Mouse (Mus musculus) liver, embryonic 13.5 days (tissue): ENCODE measurements around the gene Tecta. TPM values are rescaled to one million over a fixed set of nuclear protein-coding genes. Genes with fewer than 3 reads are reported as not detected.

Source experiments
- ATAC-seq: fragments of 200-750 bp; cut with Nextera tagmentation; 2 replicates; pipeline ENCODE4 v1.8.0; 2017; ENCODE audit warnings: low read depth, mild to moderate bottlenecking, moderate number of reproducible peaks, moderate library complexity
- DNase-seq: peaks from one replicate; pipeline ENCODE4 v3.0.0; 2022
- H3K27ac ChIP-seq: fragments of 300-500 bp; sonication (generic); 2 replicates; pipeline ENCODE4 v1.5.1; 2015; ENCODE audit warnings: moderate library complexity, mild to moderate bottlenecking, inconsistent platforms
- H3K27me3 ChIP-seq: fragments of 300-500 bp; sonication (generic); 2 replicates; pipeline ENCODE4 v1.6.1; 2015; ENCODE audit warnings: mild to moderate bottlenecking, inconsistent platforms
- H3K36me3 ChIP-seq: fragments of 300-500 bp; sonication (generic); 2 replicates; pipeline ENCODE4 v1.6.1; 2015; ENCODE audit warnings: mild to moderate bottlenecking, inconsistent platforms
- H3K4me1 ChIP-seq: fragments of 300-500 bp; sonication (generic); replicated peaks from 2 replicates; pipeline ENCODE4 v1.6.1; 2015; ENCODE audit warnings: inconsistent platforms
- H3K4me2 ChIP-seq: fragments of 300-500 bp; sonication (generic); 2 replicates; pipeline ENCODE4 v1.6.1; 2015; ENCODE audit warnings: inconsistent platforms, mild to moderate bottlenecking, moderate library complexity
- H3K4me3 ChIP-seq: fragments of 300-500 bp; sonication (generic); replicated peaks from 2 replicates; pipeline ENCODE4 v1.5.1; 2015; ENCODE audit warnings: mild to moderate bottlenecking, inconsistent platforms
- H3K9ac ChIP-seq: fragments of 300-500 bp; sonication (generic); 2 replicates; pipeline ENCODE4 v1.6.1; 2015; ENCODE audit warnings: mild to moderate bottlenecking, inconsistent platforms
- H3K9me3 ChIP-seq: fragments of 300-500 bp; sonication (generic); replicated peaks from 2 replicates; pipeline ENCODE4 v1.6.1; 2016; ENCODE audit warnings: inconsistent platforms
- WGBS: fragments of 180-500 bp; shearing (Covaris S2); methylation state at CpG from one replicate; pipeline ENCODE4 v1.1.7; 2015; ENCODE audit not compliant: insufficient replicate concordance; 5-methylcytosine and 5-hydroxymethylcytosine counted together
- polyA plus RNA-seq: library from polyadenylated mRNA; unstranded; fragments of >200 nt; fragmentation: Nextera tagmentation; extraction: Ambion mirVana; gene quantifications from 2 replicates; pipeline ENCODE4 v1.2.1, GENCODE M21; 2015

The Tecta gene
- polyA plus RNA-seq, 1 experiment from 2014 or later = 0.08 TPM

- Histone ChIP-seq H3K4me3 (no peak overlapping the region), H3K36me3 (no peaks in the 10 kb centered on the region), H3K27me3 (no peaks in the 10 kb centered on the region), H3K27ac (no peak overlapping the region), H3K4me2 (no peak overlapping the region), H3K9me3 (no peaks in the 10 kb centered on the region), H3K9ac (no peak overlapping the region), H3K4me1 (no peaks in the 10 kb centered on the region)
- ATAC-seq (no peak), DNase-seq (no peak)
- WGBS = 61% methylated on average over 4 of the region's 4 CpGs
Measured at GRCm38 (mm10) chr9:42339151-42339550, 60.6 kb downstream of the Tecta start.

DNA sequence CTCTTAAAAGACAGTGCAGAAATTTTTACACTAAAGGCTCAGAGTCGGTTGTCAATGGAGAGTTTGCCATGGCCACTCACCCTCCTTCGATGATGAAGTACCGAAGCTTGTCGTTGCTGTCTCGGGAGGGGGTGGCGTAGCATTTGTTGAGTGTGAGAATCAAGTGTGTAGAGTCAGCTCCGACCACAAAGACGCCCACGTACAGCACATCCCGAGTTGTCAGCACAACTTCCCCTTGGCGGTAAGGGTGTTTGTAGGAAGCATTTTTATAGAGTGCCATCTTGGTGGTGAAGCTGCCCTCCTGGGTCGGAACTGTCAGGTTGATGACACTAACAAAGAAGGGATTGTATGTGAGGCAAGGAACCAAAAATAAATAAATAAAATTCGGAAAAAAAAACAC, 62.7 kb downstream of the Tecta start:
- no peak overlapping the region for H3K4me2 ChIP-seq
- 57% methylated on average over 13 of the region's 13 CpGs for WGBS
- no peak overlapping the region for H3K4me3 ChIP-seq
- ATAC-seq = no peak
- no peak for DNase-seq
- H3K27ac ChIP-seq = no peak overlapping the region
- H3K27me3 ChIP-seq = no peaks in the 10 kb centered on the region
- H3K9ac ChIP-seq = no peak overlapping the region
- H3K9me3 ChIP-seq = no peaks in the 10 kb centered on the region
- H3K4me1 ChIP-seq = no peaks in the 10 kb centered on the region
- no peaks in the 10 kb centered on the region for H3K36me3 ChIP-seq

- H3K4me3 ChIP-seq = no peak overlapping the region
- no peak overlapping the region for H3K27ac ChIP-seq
- ATAC-seq (no peak), DNase-seq (no peak)
- H3K4me1 ChIP-seq = no peaks in the 10 kb centered on the region
- H3K4me2 ChIP-seq = no peak overlapping the region
- WGBS = 59% methylated on average over 1 of the region's 1 CpGs
- H3K36me3 ChIP-seq = no peaks in the 10 kb centered on the region
- H3K9me3 ChIP-seq = no peaks in the 10 kb centered on the region
- H3K9ac ChIP-seq = no peak overlapping the region
- H3K27me3 ChIP-seq = no peaks in the 10 kb centered on the region
Measured at GRCm38 (mm10) chr9:42336575-42336974, 63.2 kb downstream of the Tecta start.

DNA sequence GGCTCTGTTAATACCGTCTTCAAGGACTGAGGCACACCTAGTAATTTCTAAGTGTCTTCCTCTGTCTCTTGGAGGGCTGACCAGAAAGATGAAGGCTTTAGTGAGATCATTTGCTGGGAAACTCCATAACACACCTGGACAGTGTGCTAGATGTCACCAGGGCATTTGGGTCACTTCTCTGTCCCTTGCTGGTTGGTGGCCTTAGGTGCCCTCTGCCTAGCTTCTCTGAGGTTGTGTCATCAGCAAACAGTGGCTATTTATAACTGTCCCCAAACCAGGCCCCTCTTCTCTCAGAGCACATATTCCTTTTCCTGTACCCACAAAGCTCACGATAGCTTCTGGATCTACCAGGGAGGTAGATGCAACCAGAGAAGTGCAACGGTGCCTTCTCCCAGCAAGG, 64.8 kb downstream of the Tecta start:
- Histone ChIP-seq H3K9me3 (no peaks in the 10 kb centered on the region), H3K27ac (no peak overlapping the region), H3K4me1 (no peaks in the 10 kb centered on the region), H3K9ac (no peak overlapping the region), H3K4me3 (no peak overlapping the region), H3K36me3 (no peaks in the 10 kb centered on the region), H3K4me2 (no peak overlapping the region), H3K27me3 (no peaks in the 10 kb centered on the region)
- WGBS = 65% methylated on average over 3 of the region's 3 CpGs
- DNase-seq (no peak), ATAC-seq (no peak)

DNA sequence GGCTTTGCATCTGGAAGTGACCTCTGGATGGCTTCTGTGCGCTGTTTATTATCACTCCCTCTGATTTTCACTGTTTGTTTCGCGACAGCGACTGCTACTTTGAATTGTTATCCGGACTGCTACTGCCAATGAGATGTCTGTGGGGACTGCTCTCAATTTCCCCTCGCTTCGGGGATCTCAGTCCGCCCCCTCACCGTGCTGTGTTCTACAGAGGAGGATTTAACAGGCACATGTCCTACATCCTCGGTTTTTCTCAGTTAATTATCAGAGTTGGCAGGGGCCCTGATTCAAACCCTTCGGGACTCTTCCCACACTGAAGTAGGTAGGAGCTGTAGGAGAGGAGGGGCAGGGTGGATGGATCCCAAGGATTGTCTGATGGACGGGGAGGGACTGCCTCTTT, 67.0 kb downstream of the Tecta start:
- Histone ChIP-seq H3K27ac (no peak overlapping the region), H3K4me1 (no peaks in the 10 kb centered on the region), H3K9me3 (no peaks in the 10 kb centered on the region), H3K27me3 (no peaks in the 10 kb centered on the region), H3K9ac (no peak overlapping the region), H3K4me2 (no peak overlapping the region), H3K4me3 (no peak overlapping the region), H3K36me3 (no peaks in the 10 kb centered on the region)
- 56% methylated on average over 12 of the region's 12 CpGs for WGBS
- ATAC-seq (no peak), DNase-seq (no peak)

DNA sequence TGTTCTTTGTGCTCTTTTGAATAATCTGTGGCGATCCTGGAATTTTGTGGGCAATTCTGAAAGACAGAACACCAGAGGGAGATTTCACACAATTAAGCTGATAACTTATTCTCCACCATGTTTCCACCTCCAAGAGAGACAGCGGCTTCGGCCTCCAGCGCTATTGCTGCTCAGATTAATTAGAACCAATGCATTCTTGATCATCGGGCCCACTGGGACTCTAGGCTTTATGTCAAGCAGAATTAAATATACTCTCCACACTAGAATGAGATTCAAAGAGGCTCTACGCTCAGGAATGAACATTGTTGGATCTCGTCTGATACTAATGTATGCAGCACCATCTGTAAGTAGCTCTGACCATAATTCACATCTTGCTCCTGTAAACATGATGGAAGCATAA, 68.4 kb downstream of the Tecta start:
- H3K9ac ChIP-seq = no peak overlapping the region
- H3K4me3 ChIP-seq = no peak overlapping the region
- no peaks in the 10 kb centered on the region for H3K27me3 ChIP-seq
- no peaks in the 10 kb centered on the region for H3K4me1 ChIP-seq
- whole genome bisulfite sequencing = 79% methylated on average over 7 of the region's 7 CpGs
- no peak for ATAC-seq
- no peaks in the 10 kb centered on the region for H3K36me3 ChIP-seq
- no peaks in the 10 kb centered on the region for H3K9me3 ChIP-seq
- no peak overlapping the region for H3K4me2 ChIP-seq
- no peak overlapping the region for H3K27ac ChIP-seq
- DNase-seq = no peak

- H3K4me3 ChIP-seq = no peak overlapping the region
- H3K9ac ChIP-seq = no peak overlapping the region
- no peak overlapping the region for H3K27ac ChIP-seq
- DNase-seq (no peak), ATAC-seq (no peak)
- no peak overlapping the region for H3K4me2 ChIP-seq
- H3K27me3 ChIP-seq = peaks cover 5% of the 10 kb centered on the region
- no peaks in the 10 kb centered on the region for H3K9me3 ChIP-seq
- WGBS = 67% methylated on average over 9 of the region's 9 CpGs
- H3K4me1 ChIP-seq = no peaks in the 10 kb centered on the region
- no peaks in the 10 kb centered on the region for H3K36me3 ChIP-seq
Measured at GRCm38 (mm10) chr9:42329753-42330152, 70.0 kb downstream of the Tecta start.

GRCm38 (mm10) chr9:42326688-42327440, 72.9 kb downstream of the Tecta start:
- Histone ChIP-seq H3K27ac (no peak overlapping the region), H3K9ac (no peak overlapping the region), H3K27me3 (peaks cover 7% of the 10 kb centered on the region), H3K4me1 (no peaks in the 10 kb centered on the region), H3K4me2 (no peak overlapping the region), H3K4me3 (no peak overlapping the region), H3K36me3 (no peaks in the 10 kb centered on the region), H3K9me3 (no peaks in the 10 kb centered on the region)
- no peak for DNase-seq
- no peak for ATAC-seq
- WGBS = 28% methylated on average over 11 of the region's 11 CpGs

GRCm38 (mm10) chr9:42324640-42325394, 74.9 kb downstream of the Tecta start:
- no peaks in the 10 kb centered on the region for H3K4me1 ChIP-seq
- DNase-seq (no peak), ATAC-seq (no peak)
- no peak overlapping the region for H3K9ac ChIP-seq
- peaks cover 7% of the 10 kb centered on the region for H3K27me3 ChIP-seq
- no peak overlapping the region for H3K27ac ChIP-seq
- H3K36me3 ChIP-seq = no peaks in the 10 kb centered on the region
- no peak overlapping the region for H3K4me3 ChIP-seq
- WGBS = 47% methylated on average over 29 of the region's 29 CpGs
- H3K9me3 ChIP-seq = no peaks in the 10 kb centered on the region
- 0 out of 2 replicates have a peak overlapping the region, but pooled peaks have one; percentile 12 for H3K4me2 ChIP-seq

- Histone ChIP-seq H3K9ac (no peak overlapping the region), H3K4me3 (no peak overlapping the region), H3K4me1 (no peaks in the 10 kb centered on the region), H3K27me3 (peaks cover 7% of the 10 kb centered on the region), H3K27ac (no peak overlapping the region), H3K9me3 (no peaks in the 10 kb centered on the region), H3K36me3 (no peaks in the 10 kb centered on the region), H3K4me2 (no peak overlapping the region)
- DNase-seq (no peak), ATAC-seq (no peak)
- WGBS = 74% methylated on average over 8 of the region's 8 CpGs
Measured at GRCm38 (mm10) chr9:42323238-42323637, 76.5 kb downstream of the Tecta start.

GRCm38 (mm10) chr9:42321442-42321841, 78.3 kb downstream of the Tecta start:
- no peaks in the 10 kb centered on the region for H3K4me1 ChIP-seq
- no peak for ATAC-seq
- H3K9ac ChIP-seq = no peak overlapping the region
- H3K4me2 ChIP-seq = no peak overlapping the region
- no peak overlapping the region for H3K4me3 ChIP-seq
- H3K36me3 ChIP-seq = no peaks in the 10 kb centered on the region
- WGBS = 56% methylated on average over 2 of the region's 2 CpGs
- no peak overlapping the region for H3K27ac ChIP-seq
- no peaks in the 10 kb centered on the region for H3K9me3 ChIP-seq
- DNase-seq = no peak
- peaks cover 7% of the 10 kb centered on the region for H3K27me3 ChIP-seq

- no peak for DNase-seq
- H3K27me3 ChIP-seq = peaks cover 7% of the 10 kb centered on the region
- no peak for ATAC-seq
- no peaks in the 10 kb centered on the region for H3K4me1 ChIP-seq
- no peak overlapping the region for H3K27ac ChIP-seq
- H3K4me3 ChIP-seq = no peak overlapping the region
- H3K9ac ChIP-seq = no peak overlapping the region
- WGBS = 72% methylated on average over 7 of the region's 7 CpGs
- H3K36me3 ChIP-seq = no peaks in the 10 kb centered on the region
- H3K4me2 ChIP-seq = no peak overlapping the region
- no peaks in the 10 kb centered on the region for H3K9me3 ChIP-seq
Measured at GRCm38 (mm10) chr9:42320616-42321015, 79.1 kb downstream of the Tecta start.
